Mouse (Mus musculus) midbrain, embryonic 11.5 days (tissue): ENCODE measurements around the gene Mcrip2. TPM values are rescaled to one million over a fixed set of nuclear protein-coding genes. Genes with fewer than 3 reads are reported as not detected.
A peak's percentile ranks its signal among the peaks of the same experiment; 100 is the strongest.

Experiments used
- ATAC-seq: fragments of 200-750 bp; cut with Nextera tagmentation; 2 replicates; pipeline ENCODE4 v1.8.0; 2017; ENCODE audit warnings: moderate TSS enrichment, moderate library complexity; ENCODE audit not compliant: low FRiP score
- DNase-seq: peaks from one replicate; pipeline ENCODE4 v3.0.0; 2015; ENCODE audit warnings: low spot score; ENCODE audit errors: missing footprints
- H3K27ac ChIP-seq: fragments of 300-500 bp; sonication (generic); 2 replicates; pipeline ENCODE4 v1.5.1; 2014; ENCODE audit warnings: low read depth, low read length
- H3K27me3 ChIP-seq: fragments of 300-500 bp; sonication (generic); 2 replicates; pipeline ENCODE4 v1.6.1; 2014; ENCODE audit warnings: mild to moderate bottlenecking, low read length, moderate library complexity, mixed read lengths; ENCODE audit not compliant: control insufficient read depth, insufficient read depth
- H3K36me3 ChIP-seq: fragments of 300-500 bp; sonication (generic); 2 replicates; pipeline ENCODE4 v1.6.1; 2014; ENCODE audit warnings: mild to moderate bottlenecking, low read length, moderate library complexity, mixed read lengths; ENCODE audit not compliant: control insufficient read depth, insufficient read depth
- H3K4me1 ChIP-seq: fragments of 300-500 bp; sonication (generic); 2 replicates; pipeline ENCODE4 v1.6.1; 2014; ENCODE audit warnings: low read length; ENCODE audit not compliant: control insufficient read depth, insufficient read depth
- H3K4me2 ChIP-seq: fragments of 300-500 bp; sonication (generic); 2 replicates; pipeline ENCODE4 v1.6.1; 2014; ENCODE audit warnings: mild to moderate bottlenecking, moderate library complexity
- H3K4me3 ChIP-seq: fragments of 300-500 bp; sonication (generic); 2 replicates; pipeline ENCODE4 v1.5.1; 2014; ENCODE audit warnings: low read depth, low read length
- H3K9ac ChIP-seq: fragments of 300-500 bp; sonication (generic); 2 replicates; pipeline ENCODE4 v1.6.1; 2014; ENCODE audit warnings: low read length
- H3K9me3 ChIP-seq: fragments of 300-500 bp; sonication (generic); 2 replicates; pipeline ENCODE4 v1.6.1; 2016; ENCODE audit warnings: low read length; ENCODE audit not compliant: control insufficient read depth
- WGBS: fragments of 180-500 bp; shearing (Covaris S2); extraction: QIAGEN DNeasy Blood & Tissue Kit; methylation state at CpG from one replicate; pipeline ENCODE4 v1.1.7; 2014; 5-methylcytosine and 5-hydroxymethylcytosine counted together
- polyA plus RNA-seq: library from polyadenylated mRNA; unstranded; fragments of >200 nt; fragmentation: Nextera tagmentation; extraction: Ambion mirVana; gene quantifications from 2 replicates; pipeline ENCODE4 v1.2.1, GENCODE M21; 2014

Mcrip2 gene
- polyA plus RNA-seq, 1 experiment from 2014 or later, result 7.0 TPM

DNA sequence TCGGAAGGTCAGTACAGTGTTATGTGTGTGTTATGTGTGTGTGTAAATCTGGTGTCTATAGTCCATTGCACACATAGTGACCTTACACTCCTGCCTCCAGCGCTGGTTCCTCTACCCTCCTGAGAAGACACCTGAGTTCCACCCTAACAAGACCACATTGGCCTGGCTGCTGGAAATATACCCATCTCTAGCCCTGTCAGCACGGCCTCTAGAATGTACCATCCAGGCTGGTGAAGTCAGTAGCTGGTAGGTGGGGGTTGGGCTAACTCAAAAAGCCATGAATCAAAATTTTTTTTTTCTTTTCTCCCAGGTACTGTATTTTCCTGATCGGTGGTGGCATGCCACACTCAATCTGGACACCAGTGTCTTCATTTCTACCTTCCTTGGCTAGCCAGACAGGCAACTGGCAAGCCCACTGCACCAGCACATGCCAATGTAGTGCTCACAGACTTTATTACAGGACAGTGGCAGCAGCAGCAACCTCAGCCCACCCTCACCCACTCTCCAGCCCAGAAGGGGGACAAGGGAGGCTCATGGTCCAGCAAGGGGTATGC is 38.3 kb downstream of the Mcrip2 start:
- H3K4me3 ChIP-seq, result peak overlapping the region; percentile 68
- ATAC-seq (no peak), DNase-seq (no peak)
- peaks cover 11% of the 10 kb centered on the region; the same call in 1 of the 2 replicates for H3K36me3 ChIP-seq
- no peak overlapping the region; the same call in 1 of the 2 replicates for H3K9ac ChIP-seq
- H3K27ac ChIP-seq, result no peak overlapping the region
- peak overlapping the region; percentile 90; the same call in 1 of the 2 replicates for H3K4me2 ChIP-seq
- 83% methylated on average over 4 of the region's 4 CpGs for WGBS
- peaks cover 46% of the 10 kb centered on the region for H3K4me1 ChIP-seq
- H3K9me3 ChIP-seq, result no peaks in the 10 kb centered on the region
- H3K27me3 ChIP-seq, result no peaks in the 10 kb centered on the region; the same call in 1 of the 2 replicates

DNA sequence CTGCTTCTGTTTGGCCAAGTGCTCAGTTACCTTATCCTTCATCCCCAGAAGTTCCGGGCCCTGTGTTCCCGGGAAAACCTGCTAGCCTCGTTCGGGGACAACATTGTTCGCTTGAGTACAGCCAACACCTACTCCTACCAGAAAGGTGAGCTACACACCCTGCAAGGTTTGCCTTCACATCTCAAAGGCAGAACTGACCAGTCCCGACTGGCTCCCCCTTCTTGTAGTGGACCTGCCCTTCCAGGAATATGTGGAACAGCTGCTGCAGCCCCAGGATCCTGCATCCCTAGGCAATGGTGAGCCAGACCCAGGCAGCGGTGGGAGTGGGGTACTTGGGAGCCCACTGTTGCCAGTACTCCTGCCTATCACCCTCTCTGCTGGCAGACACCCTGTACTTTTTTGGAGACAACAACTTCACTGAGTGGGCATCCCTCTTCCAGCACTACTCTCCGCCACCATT is 39.0 kb downstream of the Mcrip2 start:
- ATAC-seq (no peak), DNase-seq (no peak)
- no peaks in the 10 kb centered on the region for H3K9me3 ChIP-seq
- 47% methylated on average over 8 of the region's 8 CpGs for WGBS
- H3K4me1 ChIP-seq, result peaks cover 47% of the 10 kb centered on the region
- peak overlapping the region; percentile 68 for H3K4me3 ChIP-seq
- peak overlapping the region; percentile 90 for H3K4me2 ChIP-seq
- H3K36me3 ChIP-seq, result peaks cover 11% of the 10 kb centered on the region; the same call in 1 of the 2 replicates
- peak overlapping the region; percentile 89 for H3K9ac ChIP-seq
- H3K27ac ChIP-seq, result peak overlapping the region; percentile 87
- H3K27me3 ChIP-seq, result no peaks in the 10 kb centered on the region

DNA sequence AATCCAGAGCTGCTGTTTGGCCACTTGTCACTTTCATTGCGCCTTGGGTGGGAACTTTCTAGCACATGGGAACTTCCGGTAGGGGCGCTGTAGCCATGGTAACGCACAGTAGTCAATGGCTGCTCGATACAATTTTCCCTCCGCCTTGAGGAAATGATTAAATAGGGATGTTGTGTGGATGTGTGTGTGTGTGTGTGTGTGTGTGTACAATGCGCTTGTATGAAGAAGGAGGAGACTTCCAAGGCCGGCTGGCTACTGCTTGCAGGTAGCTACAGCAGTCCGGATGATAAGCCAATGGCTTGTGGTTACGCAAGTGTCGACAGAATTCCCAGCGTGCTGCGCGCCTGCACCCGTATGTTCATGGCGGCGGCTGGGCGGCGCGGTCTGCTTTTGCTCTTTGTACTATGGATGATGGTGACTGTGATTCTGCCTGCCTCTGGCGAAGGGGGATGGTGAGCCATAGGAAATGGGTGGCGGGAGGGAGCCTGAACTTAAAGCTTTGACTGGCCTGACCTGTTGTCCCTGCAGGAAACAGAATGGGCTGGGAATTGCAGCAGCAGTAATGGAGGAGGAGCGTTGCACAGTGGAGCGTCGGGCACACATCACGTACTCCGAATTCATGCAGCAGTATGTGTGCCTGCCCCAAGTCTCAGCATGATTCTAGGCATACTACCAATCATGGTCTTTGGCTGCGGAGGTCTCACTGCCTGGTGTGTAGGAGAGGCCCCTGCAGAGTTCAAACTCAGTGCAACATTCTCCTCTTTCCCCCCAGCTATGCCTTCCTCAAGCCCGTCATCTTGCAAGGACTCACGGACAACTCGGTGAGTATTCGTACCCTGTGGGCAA is 39.6 kb downstream of the Mcrip2 start, which contains the start of gene Jmjd8:
Gene Jmjd8, plus strand, starts transcription at position 156 of the 846 bp plus-strand sequence.
- H3K4me1 ChIP-seq, result peaks cover 47% of the 10 kb centered on the region
- no peaks in the 10 kb centered on the region for H3K27me3 ChIP-seq
- peak within 1 kb of the TSS; percentile 90 for H3K4me2 ChIP-seq
- peak within 1 kb of the TSS; percentile 89 for H3K9ac ChIP-seq
- ATAC-seq (peak; percentile 20), DNase-seq (peak; percentile 99)
- H3K36me3 ChIP-seq, result peaks cover 11% of the 10 kb centered on the region; the same call in 1 of the 2 replicates
- peak within 1 kb of the TSS; percentile 87 for H3K27ac ChIP-seq
- H3K9me3 ChIP-seq, result no peaks in the 10 kb centered on the region
- peak within 1 kb of the TSS; percentile 68 for H3K4me3 ChIP-seq
- WGBS, result under 1% methylated on average over 32 of the region's 32 CpGs

DNA sequence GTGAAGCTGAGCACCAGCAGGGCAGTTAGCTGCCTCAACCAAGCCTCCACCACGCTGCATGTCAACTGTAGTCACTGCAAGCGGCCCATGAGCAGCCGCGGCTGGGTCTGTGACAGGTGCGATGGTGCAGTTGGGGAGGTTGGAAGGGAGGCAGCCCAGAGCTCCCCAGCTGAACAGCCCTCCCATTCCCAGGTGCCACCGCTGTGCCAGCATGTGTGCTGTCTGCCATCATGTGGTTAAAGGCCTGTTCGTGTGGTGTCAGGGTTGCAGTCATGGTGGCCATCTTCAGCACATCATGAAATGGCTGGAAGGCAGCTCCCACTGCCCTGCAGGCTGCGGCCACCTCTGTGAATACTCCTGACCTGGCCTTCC is 40.4 kb downstream of the Mcrip2 start:
- H3K4me2 ChIP-seq, result peak overlapping the region; percentile 90
- peak overlapping the region; percentile 68 for H3K4me3 ChIP-seq
- H3K9me3 ChIP-seq, result no peaks in the 10 kb centered on the region
- H3K4me1 ChIP-seq, result peaks cover 45% of the 10 kb centered on the region
- H3K27me3 ChIP-seq, result no peaks in the 10 kb centered on the region
- peaks cover 11% of the 10 kb centered on the region; the same call in 1 of the 2 replicates for H3K36me3 ChIP-seq
- H3K27ac ChIP-seq, result no peak overlapping the region
- 80% methylated on average over 8 of the region's 8 CpGs for WGBS
- ATAC-seq (no peak), DNase-seq (no peak)
- peak overlapping the region; percentile 89 for H3K9ac ChIP-seq

DNA sequence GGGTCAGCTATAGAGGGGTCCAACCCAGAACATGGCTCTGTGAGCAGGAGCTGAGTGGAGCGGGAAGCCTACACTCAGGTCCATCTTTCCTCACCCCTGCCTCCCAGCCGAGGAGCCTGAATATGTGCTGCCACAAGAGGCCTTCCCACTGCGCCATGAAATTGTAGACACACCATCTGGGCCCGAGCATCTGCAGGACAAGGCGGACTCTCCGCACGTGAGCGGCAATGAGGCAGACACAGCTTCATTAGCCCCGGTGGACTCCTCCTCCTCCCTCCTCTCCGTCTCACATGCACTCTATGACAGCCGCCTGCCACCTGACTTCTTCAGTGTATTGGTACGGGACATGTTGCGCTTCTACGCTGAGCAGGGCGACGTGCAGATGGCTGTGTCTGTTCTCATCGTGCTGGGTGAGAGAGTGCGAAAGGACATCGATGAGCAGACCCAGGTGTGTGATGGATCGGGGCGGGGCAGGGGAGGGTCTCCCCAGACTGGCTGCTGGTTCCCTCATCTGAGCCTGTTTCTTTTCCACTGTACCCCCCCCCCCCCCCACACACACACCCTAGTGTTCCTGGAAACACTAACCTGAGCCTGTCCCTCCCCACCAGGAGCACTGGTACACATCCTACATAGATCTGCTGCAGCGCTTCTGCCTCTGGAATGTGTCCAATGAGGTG is 40.9 kb downstream of the Mcrip2 start:
- Histone ChIP-seq H3K27ac (no peak overlapping the region), H3K27me3 (no peaks in the 10 kb centered on the region), H3K4me2 (no peak overlapping the region), H3K36me3 (peaks cover 11% of the 10 kb centered on the region; the same call in 1 of the 2 replicates), H3K4me1 (peaks cover 45% of the 10 kb centered on the region), H3K9ac (no peak overlapping the region), H3K9me3 (no peaks in the 10 kb centered on the region), H3K4me3 (no peak overlapping the region)
- 90% methylated on average over 22 of the region's 22 CpGs for WGBS
- no peak for ATAC-seq
- no peak for DNase-seq

GRCm38 (mm10) chr17:25827011-25827410 is 41.6 kb downstream of the Mcrip2 start:
- Histone ChIP-seq H3K9me3 (no peaks in the 10 kb centered on the region), H3K36me3 (peaks cover 11% of the 10 kb centered on the region; the same call in 1 of the 2 replicates)
- WGBS, result 95% methylated on average over 13 of the region's 13 CpGs

DNA sequence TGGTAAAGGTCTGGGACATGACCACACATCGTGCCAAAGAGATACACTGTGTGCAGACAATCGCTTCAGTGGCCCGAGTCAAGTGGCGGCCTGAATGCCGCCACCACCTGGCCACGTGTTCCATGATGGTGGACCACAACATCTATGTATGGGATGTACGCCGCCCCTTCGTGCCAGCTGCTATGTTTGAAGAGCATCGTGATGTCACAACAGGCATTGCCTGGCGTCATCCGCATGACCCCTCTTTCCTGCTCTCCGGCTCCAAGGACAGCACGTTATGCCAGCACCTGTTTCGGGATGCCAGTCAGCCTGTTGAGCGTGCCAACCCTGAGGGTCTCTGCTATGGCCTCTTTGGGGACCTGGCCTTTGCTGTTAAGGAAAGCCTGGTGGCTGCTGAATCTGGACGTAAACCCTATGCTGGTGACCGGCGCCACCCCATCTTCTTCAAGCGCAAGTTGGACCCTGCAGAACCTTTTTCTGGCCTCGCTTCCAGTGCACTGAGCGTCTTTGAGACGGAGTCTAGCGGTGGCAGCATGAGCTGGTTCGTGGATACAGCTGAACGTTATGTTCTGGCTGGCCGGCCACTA is 42.5 kb downstream of the Mcrip2 start:
- H3K27me3 ChIP-seq, result no peaks in the 10 kb centered on the region
- H3K4me2 ChIP-seq, result no peak overlapping the region
- no peak for DNase-seq
- ATAC-seq, result no peak
- 95% methylated on average over 27 of the region's 27 CpGs for WGBS
- H3K36me3 ChIP-seq, result peaks cover 7% of the 10 kb centered on the region; the same call in 1 of the 2 replicates
- no peaks in the 10 kb centered on the region for H3K9me3 ChIP-seq
- H3K27ac ChIP-seq, result no peak overlapping the region
- H3K4me1 ChIP-seq, result peaks cover 35% of the 10 kb centered on the region
- no peak overlapping the region for H3K9ac ChIP-seq
- no peak overlapping the region for H3K4me3 ChIP-seq

More at GRCm38 (mm10) chr17:25827011-25827410, 41.6 kb downstream of the Mcrip2 start:
- H3K4me1 ChIP-seq, result peaks cover 44% of the 10 kb centered on the region
- H3K27ac ChIP-seq, result no peak overlapping the region
- H3K4me3 ChIP-seq, result no peak overlapping the region
- DNase-seq, result no peak
- H3K27me3 ChIP-seq, result no peaks in the 10 kb centered on the region
- H3K4me2 ChIP-seq, result no peak overlapping the region
- ATAC-seq, result no peak
- H3K9ac ChIP-seq, result no peak overlapping the region

DNA sequence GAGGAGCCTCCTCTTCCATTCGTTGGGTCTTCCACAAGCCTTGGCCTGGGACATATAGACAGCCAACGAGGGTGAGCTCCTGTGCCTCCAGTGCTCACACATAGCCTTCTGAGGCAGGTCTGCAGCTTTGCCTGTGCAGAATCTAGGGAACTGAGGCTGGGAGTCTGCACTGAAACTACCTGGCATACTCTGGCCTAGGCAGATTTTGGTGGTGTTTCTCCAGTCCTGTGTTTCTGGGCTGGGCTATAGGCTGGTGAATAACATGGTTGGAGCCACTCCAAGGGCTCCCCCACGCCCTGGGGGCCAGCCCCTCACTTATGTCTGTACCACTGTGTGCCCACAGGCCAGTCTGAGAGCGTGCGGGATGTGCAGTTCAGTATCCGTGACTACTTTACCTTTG is 43.3 kb downstream of the Mcrip2 start:
- H3K9ac ChIP-seq, result no peak overlapping the region
- 83% methylated on average over 6 of the region's 6 CpGs for WGBS
- no peak overlapping the region for H3K4me3 ChIP-seq
- ATAC-seq (no peak), DNase-seq (no peak)
- H3K9me3 ChIP-seq, result no peaks in the 10 kb centered on the region
- H3K27me3 ChIP-seq, result no peaks in the 10 kb centered on the region
- H3K4me1 ChIP-seq, result peaks cover 32% of the 10 kb centered on the region
- H3K27ac ChIP-seq, result no peak overlapping the region
- H3K36me3 ChIP-seq, result peaks cover 2% of the 10 kb centered on the region; the same call in 1 of the 2 replicates
- no peak overlapping the region for H3K4me2 ChIP-seq
